In genomic region chr7:121485266-121485665, GRCm38 (mm10) we compare ENCODE assay signal across 9 mouse cellular contexts.
DNase-seq lines count a peak whose midpoint lies in the region; ATAC-seq and TF ChIP-seq lines count a peak whose summit lies in the region.
"Had no signal": no experiment of that assay in that cellular context is flagged by ENCODE, and none has a peak within 500 bp of the region (broad histone marks: within the 10 kb centered on the region; RNA-seq: fewer than 3 reads in every experiment).

No protein-coding gene starts in this region.

- no peak overlapping the region for H3K9ac ChIP-seq in forebrain, postnatal 0 days
- no peak overlapping the region for H3K9ac ChIP-seq in forebrain, embryonic 16.5 days (replicated peaks; ENCODE audit: low read depth, low read length)
- H3K9ac ChIP-seq in midbrain, embryonic 14.5 days (replicated peaks; ENCODE audit: low read length), result no peak overlapping the region
- no peak overlapping the region for H3K9ac ChIP-seq in midbrain, embryonic 13.5 days (replicated peaks)

- TF ChIP-seq CTCF in forebrain, postnatal 0 days (IDR thresholded peaks at IDR 0.05; ENCODE audit: low read depth), result peak; percentile 61

- H3K9me3 ChIP-seq in forebrain, postnatal 0 days (ENCODE audit: low read length), result no peaks in the 10 kb centered on the region
- H3K9me3 ChIP-seq in forebrain, embryonic 16.5 days (ENCODE audit: control insufficient read depth, low read length), result no peaks in the 10 kb centered on the region
- H3K9me3 ChIP-seq in midbrain, embryonic 14.5 days (ENCODE audit: control insufficient read depth, low read length), result no peaks in the 10 kb centered on the region
- no peaks in the 10 kb centered on the region for H3K9me3 ChIP-seq in midbrain, embryonic 13.5 days
- H3K9me3 ChIP-seq: megakaryocyte, embryonic 14.5 days had no signal

- no peak overlapping the region for H3K4me2 ChIP-seq in forebrain, postnatal 0 days (ENCODE audit: low read depth)
- no peak overlapping the region for H3K4me2 ChIP-seq in forebrain, embryonic 16.5 days (ENCODE audit: low read length)
- no peak overlapping the region for H3K4me2 ChIP-seq in midbrain, embryonic 14.5 days (ENCODE audit: low read length)
- no peak overlapping the region for H3K4me2 ChIP-seq in midbrain, embryonic 13.5 days (replicated peaks)

- no peaks in the 10 kb centered on the region for H3K27me3 ChIP-seq in forebrain, postnatal 0 days (ENCODE audit: insufficient read depth, low read length)
- no peaks in the 10 kb centered on the region for H3K27me3 ChIP-seq in forebrain, embryonic 16.5 days (replicated peaks; ENCODE audit: control insufficient read depth, insufficient read depth, low read length)
- H3K27me3 ChIP-seq in midbrain, embryonic 14.5 days (ENCODE audit: control insufficient read depth, insufficient read depth, low read length), result no peaks in the 10 kb centered on the region
- H3K27me3 ChIP-seq in midbrain, embryonic 13.5 days, result no peaks in the 10 kb centered on the region
- H3K27me3 ChIP-seq: megakaryocyte, embryonic 14.5 days had no signal

- peak; percentile 56 for DNase-seq in forebrain, postnatal 0 days
- peak; percentile 44 for DNase-seq in midbrain, embryonic 14.5 days
- peak; percentile 24 to 33 for DNase-seq in kidney, postnatal 4 days
- DNase-seq in right cerebral cortex, postnatal 10 days (ENCODE audit: low spot score in 2 of 2), result peak; percentile 76 to 77
- no peak for DNase-seq in spleen, postnatal 36 days (ENCODE audit: low spot score in 2 of 2)

- WGBS in forebrain, postnatal 0 days, result 65% methylated on average over 2 of the region's 2 CpGs
- WGBS in forebrain, embryonic 16.5 days, result 68% methylated on average over 2 of the region's 2 CpGs
- 66% methylated on average over 2 of the region's 2 CpGs for WGBS in midbrain, embryonic 14.5 days
- WGBS in midbrain, embryonic 13.5 days, result 69% methylated on average over 2 of the region's 2 CpGs

- no peaks in the 10 kb centered on the region for H3K4me1 ChIP-seq in forebrain, postnatal 0 days (ENCODE audit: insufficient read depth)
- no peaks in the 10 kb centered on the region for H3K4me1 ChIP-seq in forebrain, embryonic 16.5 days (replicated peaks; ENCODE audit: control insufficient read depth, insufficient read depth, low read length)
- H3K4me1 ChIP-seq in midbrain, embryonic 14.5 days (ENCODE audit: control insufficient read depth, insufficient read depth, low read length), result no peaks in the 10 kb centered on the region
- no peaks in the 10 kb centered on the region for H3K4me1 ChIP-seq in midbrain, embryonic 13.5 days (replicated peaks)

- no peak overlapping the region for H3K27ac ChIP-seq in forebrain, postnatal 0 days (ENCODE audit: low read depth, low read length)
- no peak overlapping the region for H3K27ac ChIP-seq in forebrain, embryonic 16.5 days (ENCODE audit: low read length)
- no peak overlapping the region for H3K27ac ChIP-seq in midbrain, embryonic 14.5 days (replicated peaks; ENCODE audit: low read depth, low read length)
- H3K27ac ChIP-seq in midbrain, embryonic 13.5 days, result no peak overlapping the region

- H3K4me3 ChIP-seq in forebrain, postnatal 0 days (ENCODE audit: low read depth, low read length), result no peak overlapping the region
- no peak overlapping the region for H3K4me3 ChIP-seq in forebrain, embryonic 16.5 days (replicated peaks; ENCODE audit: low read length)
- H3K4me3 ChIP-seq in midbrain, embryonic 14.5 days (replicated peaks; ENCODE audit: low read depth, low read length), result no peak overlapping the region
- H3K4me3 ChIP-seq in midbrain, embryonic 13.5 days (replicated peaks), result no peak overlapping the region
- H3K4me3 ChIP-seq: megakaryocyte, embryonic 14.5 days had no signal

- no peak; the same call in 1 of the 2 replicates for ATAC-seq in forebrain, postnatal 0 days
- no peak for ATAC-seq in forebrain, embryonic 16.5 days
- no peak for ATAC-seq in midbrain, embryonic 14.5 days (ENCODE audit: low FRiP score, low TSS enrichment)
- no peak for ATAC-seq in midbrain, embryonic 13.5 days
- no peak for ATAC-seq in CD4-positive, CD25-positive, alpha-beta regulatory T cell, adult 4 months

- H3K36me3 ChIP-seq in forebrain, postnatal 0 days (ENCODE audit: insufficient read depth), result no peaks in the 10 kb centered on the region
- no peaks in the 10 kb centered on the region for H3K36me3 ChIP-seq in forebrain, embryonic 16.5 days (ENCODE audit: control insufficient read depth, insufficient read depth)
- H3K36me3 ChIP-seq in midbrain, embryonic 14.5 days (ENCODE audit: control insufficient read depth, insufficient read depth, low read length), result no peaks in the 10 kb centered on the region
- H3K36me3 ChIP-seq in midbrain, embryonic 13.5 days, result no peaks in the 10 kb centered on the region

Comparison
In these comparisons a context has a peak if more than half of its experiments do, and no peak if none do; other contexts are left out.
1. DNase-seq: peak in forebrain, postnatal 0 days (single experiment), midbrain, embryonic 14.5 days (single experiment), kidney, postnatal 4 days (2 of 2) and right cerebral cortex, postnatal 10 days (2 of 2); none in spleen, postnatal 36 days (0 of 2).